Mouse (Mus musculus): ENCODE results near the gene Fat3. TPM values are rescaled to one million over a fixed set of nuclear protein-coding genes. Genes with fewer than 3 reads are reported as not detected.
A peak's percentile ranks its signal among the peaks of the same experiment; 100 is the strongest.

Gene Fat3
- total RNA-seq, 2 experiments from 2014 or later, result 39.2 to 43.5 TPM

DNA sequence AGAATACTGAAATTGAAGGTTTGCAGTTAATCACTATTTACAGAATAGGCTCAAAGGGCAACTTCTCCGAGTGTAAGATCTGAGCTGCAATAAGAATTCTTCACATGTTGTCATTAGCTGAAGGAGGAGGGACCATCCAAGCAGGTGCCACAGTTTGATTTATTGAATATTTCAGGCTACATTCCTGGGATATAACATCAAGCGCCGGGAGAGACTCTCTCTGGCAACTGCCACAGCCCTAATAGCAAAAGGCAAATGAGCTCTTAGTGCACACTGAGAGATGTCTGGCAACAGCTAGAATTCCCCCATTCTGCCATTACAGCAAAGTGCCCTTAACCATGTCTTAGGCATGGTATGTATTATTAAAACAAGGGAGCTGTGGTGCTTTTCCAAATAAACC lies 61.1 kb downstream of the Fat3 start:
- DNase-seq (ENCODE audit: low spot score in 2 of 2), result no peak

DNA sequence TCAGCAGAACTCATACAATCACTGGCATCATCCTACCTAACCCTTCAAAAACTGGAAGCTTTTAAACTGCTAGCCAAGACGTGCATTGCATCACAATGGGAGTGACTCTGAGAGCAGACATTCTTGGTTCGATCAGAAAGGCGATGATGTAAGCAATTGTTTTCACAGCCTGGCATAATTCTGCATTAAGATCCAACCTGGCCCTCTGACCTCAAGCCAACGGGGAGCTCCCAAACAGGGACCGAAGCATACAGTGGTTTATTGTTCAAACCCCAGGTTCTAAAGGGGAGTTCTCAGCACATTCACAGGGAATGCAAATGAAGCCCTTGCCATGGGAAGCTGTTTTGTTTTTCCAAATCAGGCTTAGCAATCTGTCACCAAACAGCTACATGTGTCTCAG lies 63.3 kb downstream of the Fat3 start:
- peak in 1 of 2 experiments; percentile 11 for DNase-seq (ENCODE audit: low spot score in 2 of 2)

GRCm38 (mm10) chr9:16428589-16428988 lies 72.5 kb downstream of the Fat3 start:
- no peak for DNase-seq (ENCODE audit: low spot score in 2 of 2)

DNA sequence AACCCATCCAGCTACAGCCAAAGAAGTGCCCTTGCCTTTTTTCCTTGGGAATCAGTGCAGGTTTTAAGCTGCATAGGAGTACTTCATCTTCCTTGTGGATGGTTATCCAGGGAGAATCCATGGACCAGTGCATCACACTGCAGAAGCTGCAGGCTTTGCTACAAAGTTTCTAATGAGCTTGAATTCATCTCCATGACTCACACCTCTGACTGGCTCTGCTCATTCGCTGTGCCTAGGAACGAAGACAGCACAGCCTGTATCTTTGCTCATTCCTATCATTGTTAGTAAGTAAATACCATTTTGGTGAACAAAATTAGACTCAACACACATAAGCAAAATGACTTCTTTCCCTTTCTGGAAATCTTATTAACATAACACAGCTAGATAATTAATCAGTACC lies 78.4 kb downstream of the Fat3 start:
- DNase-seq (ENCODE audit: low spot score in 2 of 2), result no peak

DNA sequence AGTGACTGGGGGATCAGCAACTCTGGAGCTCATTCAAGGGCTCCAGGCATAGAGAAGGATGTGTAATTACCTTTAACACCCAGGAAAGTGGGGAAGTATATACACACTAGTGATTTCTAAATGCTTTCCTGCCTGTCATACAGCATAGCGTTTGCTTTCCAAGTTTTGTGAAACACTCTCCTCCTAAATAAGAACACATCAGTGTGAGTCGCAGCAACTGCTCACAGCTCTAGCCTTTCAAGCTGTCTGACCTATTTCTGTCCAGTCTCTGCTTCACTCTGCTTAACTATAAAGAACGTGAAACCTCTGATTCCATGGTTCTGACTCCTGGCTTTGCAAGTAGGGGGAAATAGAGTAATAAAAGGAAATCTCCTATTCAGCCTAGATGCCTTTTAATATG lies 98.3 kb downstream of the Fat3 start:
- DNase-seq (ENCODE audit: low spot score in 2 of 2), result no peak

DNA sequence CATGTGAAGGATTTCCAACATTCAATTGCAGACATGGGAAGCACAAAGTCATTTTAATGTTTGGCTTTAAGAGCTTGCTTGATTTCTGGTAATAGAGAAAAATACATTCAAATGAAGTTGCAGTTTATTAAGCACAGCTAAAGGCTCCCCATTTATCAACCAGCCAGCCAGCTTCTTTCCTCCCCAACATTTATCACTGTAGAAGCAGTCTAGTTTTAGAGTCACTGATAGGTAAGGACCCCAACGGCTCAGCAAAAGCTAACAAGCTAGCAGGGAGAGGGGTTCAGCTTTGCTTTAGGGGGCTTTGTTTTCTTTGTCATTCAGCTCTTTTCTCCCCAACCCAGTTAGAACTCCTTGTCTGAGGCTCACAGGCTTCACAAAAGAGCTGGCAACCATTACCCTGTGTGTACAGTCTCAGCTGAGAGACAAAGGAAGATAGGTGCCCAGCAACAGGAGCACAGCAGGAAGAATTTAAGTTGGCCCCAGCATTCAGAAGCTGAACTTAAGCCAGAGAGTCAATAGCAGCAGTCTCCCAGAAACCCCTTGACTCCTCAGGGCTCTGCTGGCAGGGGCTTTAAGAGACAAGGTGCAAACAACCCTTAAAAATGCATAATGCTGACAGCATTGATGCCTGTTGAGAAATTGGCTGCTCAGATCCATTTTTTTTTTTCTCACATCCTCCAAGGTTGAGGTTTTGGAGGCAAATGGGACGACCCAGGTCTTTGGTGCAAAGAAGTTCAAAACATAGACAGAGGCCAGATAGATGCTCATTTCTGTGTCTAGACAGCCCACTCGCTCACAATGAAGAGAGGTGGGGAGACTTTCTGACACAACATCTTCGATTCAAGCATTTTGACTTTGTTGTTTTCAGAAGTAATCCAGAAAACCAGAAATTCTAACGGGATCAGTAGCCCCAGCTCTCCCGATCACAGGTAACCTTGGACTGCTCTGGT lies 102.1 kb downstream of the Fat3 start:
- DNase-seq (ENCODE audit: low spot score in 2 of 2), result peak; percentile 4 to 31

GRCm38 (mm10) chr9:16389141-16389540 lies 111.9 kb downstream of the Fat3 start:
- DNase-seq (ENCODE audit: low spot score in 2 of 2), result no peak

- no peak for DNase-seq (ENCODE audit: low spot score in 2 of 2)
Observed at GRCm38 (mm10) chr9:16387527-16387926, 113.6 kb downstream of the Fat3 start.

GRCm38 (mm10) chr9:16363713-16364112 lies 137.4 kb downstream of the Fat3 start:
- DNase-seq (ENCODE audit: low spot score in 2 of 2), result no peak

DNA sequence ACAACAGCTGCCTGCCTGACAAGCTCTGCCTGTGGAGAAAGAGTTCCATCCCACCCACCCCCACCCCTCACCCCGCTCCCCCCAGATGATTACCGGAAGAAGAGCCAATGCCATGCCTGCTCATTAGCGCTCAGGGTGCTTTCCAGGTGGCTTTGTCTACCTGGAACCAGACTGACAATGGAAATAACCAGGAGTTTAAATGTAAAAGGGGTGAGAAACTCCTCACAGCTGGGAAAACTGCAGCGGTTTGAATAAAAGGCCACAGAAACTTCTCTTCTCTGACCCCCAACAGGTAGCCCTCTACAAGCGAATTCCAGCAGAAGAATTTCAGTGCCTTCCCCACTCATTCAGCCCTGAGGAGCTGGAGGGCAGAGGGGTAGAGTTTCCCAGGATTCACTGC lies 139.3 kb downstream of the Fat3 start:
- DNase-seq (ENCODE audit: low spot score in 2 of 2), result no peak

DNA sequence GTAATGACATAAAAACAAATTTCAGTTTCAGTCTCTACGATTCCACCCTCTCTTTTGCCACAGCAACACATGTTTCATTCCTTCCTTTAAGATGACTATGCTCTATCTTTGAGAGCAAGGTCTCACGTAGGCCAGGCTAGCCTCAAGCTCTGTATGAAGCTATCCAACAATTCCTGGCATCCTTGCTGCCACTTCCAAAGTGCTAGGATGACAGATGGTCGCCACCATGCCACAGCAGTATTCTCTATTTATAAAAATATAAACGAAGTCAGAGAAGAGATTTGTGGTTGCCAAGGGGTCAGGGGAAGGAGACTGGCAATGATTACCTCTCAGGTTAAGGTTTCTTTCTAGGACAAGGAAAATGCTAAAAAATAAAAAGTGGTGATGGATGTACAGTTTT lies 144.4 kb downstream of the Fat3 start:
- DNase-seq (ENCODE audit: low spot score in 2 of 2), result no peak

GRCm38 (mm10) chr9:16354906-16355305 lies 146.2 kb downstream of the Fat3 start:
- no peak for DNase-seq (ENCODE audit: low spot score in 2 of 2)

DNA sequence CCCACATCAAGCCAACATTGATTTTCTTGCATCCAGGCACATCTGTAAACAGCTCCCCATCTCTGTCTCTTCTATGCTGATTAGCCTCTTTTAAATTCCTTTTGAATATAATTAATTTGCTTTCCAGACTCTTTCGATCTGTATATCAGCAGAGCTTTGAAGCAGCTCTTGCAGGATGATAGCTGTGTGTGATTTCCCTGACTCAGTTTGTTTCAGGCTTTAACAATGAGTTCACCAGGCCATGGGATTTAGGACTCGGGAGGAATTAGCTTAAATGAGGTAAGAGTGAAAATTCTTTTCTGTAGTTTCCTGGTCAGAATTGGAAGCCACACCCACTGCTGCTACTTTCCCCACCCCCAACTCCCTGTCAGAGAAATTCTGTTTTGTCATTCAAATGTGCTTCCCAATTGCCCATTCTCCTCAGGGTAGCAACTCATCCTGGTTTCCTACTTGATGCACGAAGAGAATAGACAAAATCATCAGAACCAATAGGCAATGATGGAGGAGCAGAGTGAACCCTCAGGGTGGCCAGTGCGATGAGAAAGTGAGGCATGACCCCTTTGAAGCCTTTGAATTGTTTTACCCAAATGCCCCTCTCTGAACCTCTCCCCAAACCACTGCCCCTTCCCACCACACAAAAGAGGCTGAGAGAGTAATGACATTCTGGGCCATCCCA lies 147.9 kb downstream of the Fat3 start:
- DNase-seq (ENCODE audit: low spot score in 2 of 2), result no peak

DNA sequence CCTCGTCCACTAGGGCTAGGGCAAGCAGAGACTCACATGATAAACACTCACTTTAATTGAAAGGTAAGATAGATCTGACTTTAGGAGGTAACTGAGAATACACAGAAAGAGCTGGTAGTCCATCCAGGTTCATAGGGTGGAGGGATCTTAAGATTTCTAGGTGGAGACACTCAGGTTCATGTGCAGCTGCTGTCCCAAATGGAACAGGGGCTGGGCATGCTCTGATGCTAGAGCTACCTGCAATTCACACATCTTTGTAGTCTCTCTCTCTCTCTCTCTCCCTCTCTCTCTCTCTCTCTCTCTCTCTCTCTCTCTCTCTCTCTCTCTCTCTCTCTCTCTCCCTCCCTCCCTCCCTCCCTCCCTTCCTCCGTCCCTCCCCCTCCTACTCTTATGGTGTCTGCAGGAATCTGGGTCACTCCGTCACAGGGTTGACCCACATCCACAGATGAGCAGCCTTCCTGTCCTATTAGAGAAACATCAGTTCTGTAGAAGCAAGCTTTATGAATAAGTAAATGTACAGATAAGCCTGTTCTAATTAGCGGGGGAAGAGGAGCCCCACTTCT lies 148.5 kb downstream of the Fat3 start:
- DNase-seq (ENCODE audit: low spot score in 2 of 2), result no peak

- peak; percentile 33 to 35 for DNase-seq (ENCODE audit: low spot score in 2 of 2)
Observed at GRCm38 (mm10) chr9:16344902-16345855, 155.9 kb downstream of the Fat3 start.

GRCm38 (mm10) chr9:16343191-16343590 lies 157.9 kb downstream of the Fat3 start:
- no peak for DNase-seq (ENCODE audit: low spot score in 2 of 2)

DNA sequence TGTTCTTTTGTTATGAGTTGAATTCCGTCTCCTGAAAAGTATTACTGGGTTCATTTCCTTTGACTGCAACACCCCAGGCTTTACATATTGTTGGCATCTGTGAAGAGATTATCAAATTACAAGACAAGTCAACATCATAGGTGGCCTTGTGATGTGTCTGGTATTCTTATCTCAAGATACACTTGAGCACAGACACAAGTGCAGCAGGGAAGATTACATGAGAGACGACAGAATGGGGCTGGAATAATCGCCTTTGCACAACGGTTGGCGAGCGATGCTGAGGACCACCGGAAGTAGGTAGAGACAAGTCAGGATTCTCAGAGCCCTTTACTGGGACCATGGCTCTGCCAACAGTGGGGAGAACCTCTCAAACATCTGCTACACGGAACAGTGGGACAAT lies 158.5 kb downstream of the Fat3 start:
- DNase-seq (ENCODE audit: low spot score in 2 of 2), result no peak

DNA sequence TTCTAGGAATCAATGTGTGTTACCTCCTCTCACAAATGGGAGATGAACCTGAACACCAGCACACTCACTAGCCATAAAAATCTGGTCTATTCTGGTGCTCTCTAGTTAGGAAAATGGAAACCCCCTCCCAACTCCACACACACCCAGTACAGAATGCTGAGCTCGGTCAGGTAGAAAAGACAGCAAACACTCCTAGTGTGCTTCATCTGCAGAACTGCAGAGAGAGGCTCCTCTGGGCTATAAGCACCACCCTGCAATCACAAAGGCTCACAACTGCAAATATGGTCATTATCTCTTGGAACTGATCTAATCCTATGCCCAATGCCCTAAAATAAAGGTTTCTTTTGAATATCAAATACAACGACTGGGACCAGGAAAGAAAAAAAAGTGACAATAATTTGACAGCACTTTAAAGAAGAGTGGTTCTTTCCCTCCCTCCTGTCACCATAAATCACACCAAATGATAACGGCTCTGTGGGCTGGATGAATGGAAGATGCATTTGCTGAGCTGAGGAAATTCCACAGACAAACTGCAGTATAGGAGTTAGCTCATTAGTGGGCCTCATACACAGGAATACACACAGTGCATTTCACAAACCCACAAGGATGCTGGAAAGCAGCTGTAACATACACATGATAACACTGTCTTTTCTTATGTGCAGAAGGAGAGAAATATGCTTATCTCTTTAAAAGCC lies 170.6 kb downstream of the Fat3 start:
- no peak for DNase-seq (ENCODE audit: low spot score in 2 of 2)

DNA sequence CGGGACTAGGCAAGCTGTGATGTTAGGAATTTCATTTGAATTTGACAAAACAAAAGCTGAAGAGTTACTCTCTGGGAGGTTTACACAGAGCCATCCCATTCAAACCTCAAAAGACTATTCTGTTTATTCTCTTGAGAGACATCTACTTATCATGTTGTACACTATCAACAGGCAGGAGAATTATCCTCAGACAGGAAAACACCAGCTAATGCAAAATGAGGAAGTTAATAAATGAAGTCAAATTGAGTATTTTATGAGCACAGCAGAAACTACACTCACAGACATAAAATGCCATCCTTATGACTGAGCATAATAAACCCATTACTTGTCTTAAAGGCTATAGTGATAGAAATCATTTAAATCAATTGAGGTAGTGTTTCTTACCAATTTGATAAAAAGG lies 182.1 kb downstream of the Fat3 start:
- no peak for DNase-seq (ENCODE audit: low spot score in 2 of 2)

- DNase-seq (ENCODE audit: low spot score in 2 of 2), result no peak
Observed at GRCm38 (mm10) chr9:16312599-16313197, 188.4 kb downstream of the Fat3 start.

Measured in layer of hippocampus, postnatal 10 days (tissue).